Mouse (Mus musculus) ES-Bruce4 (cell line): ENCODE results near the gene Nudt15.

Experiments used
- CTCF ChIP-seq: IDR thresholded peaks from one replicate; pipeline ENCODE4 v1.8.1; 2011; ENCODE audit warnings: low read depth, low read length
- EP300 ChIP-seq: IDR thresholded peaks from 2 replicates; pipeline ENCODE4 v1.6.1; 2011; ENCODE audit warnings: low read depth, low read length; ENCODE audit not compliant: insufficient read depth

GRCm38 (mm10) chr14:73550291-73550690, 2.2 kb upstream of the Nudt15 start:
- no peak for TF ChIP-seq EP300
- no peak for TF ChIP-seq CTCF
